Mouse (Mus musculus): ENCODE results near the gene Cdc5l.

- TF ChIP-seq ZC3H11A (IDR thresholded peaks at IDR 0.05; ENCODE audit: borderline replicate concordance, low read depth, low read length) (no peak), ZNF384 (IDR thresholded peaks at IDR 0.05; ENCODE audit: low read depth, low read length) (no peak), CHD2 (IDR thresholded peaks at IDR 0.05; ENCODE audit: low read depth, low read length) (no peak), HCFC1 (IDR thresholded peaks at IDR 0.05; ENCODE audit: borderline replicate concordance, insufficient read depth, low read length) (no peak), MAFK (IDR thresholded peaks at IDR 0.05; ENCODE audit: insufficient read depth, low read depth, low read length) (no peak)
These were observed 30.9 kb downstream of the Cdc5l start for GRCm38 (mm10) chr17:45402601-45403000.
